Mouse (Mus musculus) ES-Bruce4 (cell line): ENCODE measurements at regions not wholly inside any gene's neighbourhood (a gene's known extent, or its start where the extent isn't known, plus 50 kb on each side); places are given as distances from the start of the nearest gene placed in this dataset.

Source experiments
- H3K27ac ChIP-seq: 2 replicates; pipeline ENCODE4 v1.5.1; 2012; ENCODE audit warnings: low read length, inconsistent platforms; ENCODE audit not compliant: insufficient read depth
- H3K27me3 ChIP-seq: 2 replicates; pipeline ENCODE4 v1.6.1; 2012; ENCODE audit warnings: mild to moderate bottlenecking, low read length, inconsistent platforms; ENCODE audit not compliant: control insufficient read depth, poor library complexity, insufficient read depth, severe bottlenecking
- H3K36me3 ChIP-seq: 2 replicates; pipeline ENCODE4 v1.6.1; 2012; ENCODE audit warnings: inconsistent platforms, mild to moderate bottlenecking, low read length, moderate library complexity; ENCODE audit not compliant: control insufficient read depth, poor library complexity, insufficient read depth, severe bottlenecking
- H3K4me1 ChIP-seq: one replicate; pipeline ENCODE4 v1.8.1; 2011; ENCODE audit warnings: low read length; ENCODE audit not compliant: control insufficient read depth, insufficient read depth
- H3K4me3 ChIP-seq: 2 replicates; pipeline ENCODE4 v1.5.1; 2011; ENCODE audit warnings: low read depth, mild to moderate bottlenecking, low read length
- H3K9ac ChIP-seq: 2 replicates; pipeline ENCODE4 v1.6.1; 2012; ENCODE audit warnings: low read depth, mild to moderate bottlenecking, inconsistent platforms; ENCODE audit not compliant: poor library complexity, severe bottlenecking
- H3K9me3 ChIP-seq: replicated peaks from 2 replicates; pipeline ENCODE4 v1.6.1; 2012; ENCODE audit warnings: mild to moderate bottlenecking, low read length, inconsistent platforms; ENCODE audit not compliant: control insufficient read depth, poor library complexity, insufficient read depth, severe bottlenecking
- CTCF ChIP-seq: IDR thresholded peaks from one replicate; pipeline ENCODE4 v1.8.1; 2011; ENCODE audit warnings: low read depth, low read length
- EP300 ChIP-seq: IDR thresholded peaks from 2 replicates; pipeline ENCODE4 v1.6.1; 2011; ENCODE audit warnings: low read depth, low read length; ENCODE audit not compliant: insufficient read depth
- POLR2A ChIP-seq: IDR thresholded peaks from one replicate; pipeline ENCODE4 v1.8.1; 2011; ENCODE audit warnings: low read length; ENCODE audit not compliant: insufficient read depth

GRCm38 (mm10) chr8:25439971-25440370, 615.8 kb upstream of the Adam5 start:
- TF ChIP-seq EP300 (no peak), POLR2A (no peak), CTCF (no peak)
- Histone ChIP-seq H3K27me3 (0 out of 2 replicates have a peak, but pooled peaks cover 7% of the 10 kb centered on the region), H3K9me3 (no peaks in the 10 kb centered on the region), H3K27ac (no peak overlapping the region), H3K4me3 (no peak overlapping the region), H3K36me3 (no peaks in the 10 kb centered on the region), H3K4me1 (no peaks in the 10 kb centered on the region), H3K9ac (no peak overlapping the region)

DNA sequence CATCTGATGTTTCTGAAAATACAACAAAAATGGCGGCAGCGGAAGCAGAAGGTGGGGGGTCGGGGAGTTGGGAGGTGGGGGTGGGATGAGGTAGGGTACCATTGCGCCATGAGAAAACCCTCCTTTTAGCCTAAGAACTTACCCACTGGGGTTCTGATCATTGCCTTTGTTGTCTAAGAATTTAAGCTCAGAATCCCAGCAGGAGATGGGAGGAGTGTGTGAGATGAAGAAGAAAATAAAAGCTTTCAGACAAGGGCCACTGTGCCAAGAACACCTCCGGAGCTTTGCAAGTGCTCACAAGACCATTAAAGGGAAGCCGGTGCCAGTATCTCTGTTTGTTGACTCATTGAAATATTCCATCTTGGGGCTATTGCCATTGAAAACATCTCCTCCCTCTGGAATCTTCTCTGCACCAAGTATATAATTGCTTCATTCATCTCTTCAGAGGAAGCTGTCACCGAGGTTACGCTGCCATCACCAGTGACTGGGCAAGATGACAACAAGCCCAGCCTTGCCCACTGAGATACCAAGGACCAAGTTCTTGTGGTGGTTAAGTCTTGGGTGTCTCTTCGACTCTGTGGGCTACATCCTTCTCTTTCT, 614.0 kb upstream of the Adam5 start:
- no peaks in the 10 kb centered on the region for H3K9me3 ChIP-seq
- TF ChIP-seq CTCF (no peak), EP300 (no peak), POLR2A (no peak)
- H3K4me3 ChIP-seq: no peak overlapping the region
- no peaks in the 10 kb centered on the region for H3K36me3 ChIP-seq
- no peak overlapping the region for H3K9ac ChIP-seq
- H3K27ac ChIP-seq: no peak overlapping the region
- H3K27me3 ChIP-seq: 0 out of 2 replicates have a peak, but pooled peaks cover 7% of the 10 kb centered on the region
- no peaks in the 10 kb centered on the region for H3K4me1 ChIP-seq

DNA sequence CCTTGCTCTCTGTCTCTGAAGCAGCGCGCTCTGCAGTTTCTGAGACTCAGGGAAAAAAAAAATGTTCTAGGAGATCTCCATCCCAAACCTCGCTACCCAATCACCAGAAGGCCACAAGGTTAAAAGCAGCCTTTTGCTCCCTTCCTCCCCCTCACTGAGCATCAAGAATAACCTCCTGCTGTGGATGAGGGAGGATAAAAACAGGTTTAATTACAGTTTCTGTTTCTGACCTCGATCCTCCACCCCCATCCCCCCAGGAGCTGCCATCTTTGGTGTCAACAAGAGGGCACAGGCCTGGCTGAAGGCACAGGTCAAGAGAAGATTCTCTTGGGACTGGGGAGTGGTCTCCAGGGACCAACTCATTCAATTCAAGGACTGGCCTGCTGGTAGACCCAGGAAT, 613.0 kb upstream of the Adam5 start:
- Histone ChIP-seq H3K4me1 (no peaks in the 10 kb centered on the region), H3K9me3 (no peaks in the 10 kb centered on the region), H3K4me3 (no peak overlapping the region), H3K36me3 (no peaks in the 10 kb centered on the region), H3K27me3 (0 out of 2 replicates have a peak, but pooled peaks cover 5% of the 10 kb centered on the region), H3K27ac (no peak overlapping the region), H3K9ac (no peak overlapping the region)
- TF ChIP-seq EP300 (no peak), POLR2A (no peak), CTCF (no peak)

GRCm38 (mm10) chr8:25430552-25430951, 606.4 kb upstream of the Adam5 start:
- no peak overlapping the region for H3K27ac ChIP-seq
- H3K9me3 ChIP-seq: peaks cover 5% of the 10 kb centered on the region; the same call in 1 of the 2 replicates
- H3K4me1 ChIP-seq: no peaks in the 10 kb centered on the region
- TF ChIP-seq CTCF (no peak), EP300 (no peak), POLR2A (no peak)
- no peak overlapping the region for H3K4me3 ChIP-seq
- no peaks in the 10 kb centered on the region for H3K27me3 ChIP-seq
- no peak overlapping the region for H3K9ac ChIP-seq
- no peaks in the 10 kb centered on the region for H3K36me3 ChIP-seq

- no peaks in the 10 kb centered on the region for H3K36me3 ChIP-seq
- no peak for TF ChIP-seq POLR2A
- H3K27ac ChIP-seq: no peak overlapping the region
- no peak overlapping the region for H3K4me3 ChIP-seq
- no peaks in the 10 kb centered on the region for H3K27me3 ChIP-seq
- H3K9me3 ChIP-seq: peaks cover 5% of the 10 kb centered on the region; the same call in 1 of the 2 replicates
- H3K9ac ChIP-seq: no peak overlapping the region
- no peaks in the 10 kb centered on the region for H3K4me1 ChIP-seq
These were observed 605.8 kb upstream of the Adam5 start for GRCm38 (mm10) chr8:25429846-25430482.

GRCm38 (mm10) chr8:25428761-25429160, 604.6 kb upstream of the Adam5 start:
- no peak overlapping the region for H3K9ac ChIP-seq

More at GRCm38 (mm10) chr8:25428761-25429160, 604.6 kb upstream of the Adam5 start:
- peaks cover 5% of the 10 kb centered on the region; the same call in 1 of the 2 replicates for H3K9me3 ChIP-seq
- no peak overlapping the region for H3K27ac ChIP-seq
- H3K36me3 ChIP-seq: no peaks in the 10 kb centered on the region
- no peaks in the 10 kb centered on the region for H3K27me3 ChIP-seq
- no peak for TF ChIP-seq CTCF
- no peak for TF ChIP-seq EP300
- TF ChIP-seq POLR2A: no peak
- no peak overlapping the region for H3K4me3 ChIP-seq
- H3K4me1 ChIP-seq: no peaks in the 10 kb centered on the region
